Mouse (Mus musculus) layer of hippocampus, adult 18-20 months (tissue): Measurements from ENCODE around the gene Ank2. TPM values are rescaled to one million over a fixed set of nuclear protein-coding genes. Genes with fewer than 3 reads are reported as not detected.
A peak's percentile ranks its signal among the peaks of the same experiment; 100 is the strongest.

Experiments used
- DNase-seq, 2 experiments: peaks; one replicate each; pipeline ENCODE4 v3.0.0; 2022; ENCODE audit warnings: low spot score in 2 of 2
- total RNA-seq, 2 experiments: library from RNA; stranded (reverse); gene quantifications; 2 replicates each; pipeline ENCODE4 v1.2.3; 2021

Gene Ank2
- total RNA-seq, 2 experiments from 2014 or later, result 699 to 719 TPM

DNA sequence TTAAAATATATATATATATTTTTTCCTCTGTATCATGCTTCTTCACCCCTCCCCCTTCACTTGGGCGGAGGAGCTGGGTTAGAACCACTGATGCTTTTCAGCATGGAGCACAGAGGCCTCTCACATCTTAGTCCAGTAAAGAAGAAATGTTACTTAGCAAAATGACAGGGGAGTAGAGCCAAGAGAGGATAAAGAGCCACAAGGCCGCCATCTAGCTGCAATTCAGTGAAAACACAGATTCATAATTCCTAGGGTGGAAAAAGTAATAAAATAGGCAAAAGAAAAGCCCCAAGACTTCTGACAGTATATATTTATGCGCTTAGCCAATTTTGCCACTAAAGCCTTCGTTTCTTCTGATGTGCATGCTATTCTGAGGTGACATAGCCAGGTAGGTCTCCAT, 503.2 kb downstream of the Ank2 start:
- DNase-seq, result no peak

DNA sequence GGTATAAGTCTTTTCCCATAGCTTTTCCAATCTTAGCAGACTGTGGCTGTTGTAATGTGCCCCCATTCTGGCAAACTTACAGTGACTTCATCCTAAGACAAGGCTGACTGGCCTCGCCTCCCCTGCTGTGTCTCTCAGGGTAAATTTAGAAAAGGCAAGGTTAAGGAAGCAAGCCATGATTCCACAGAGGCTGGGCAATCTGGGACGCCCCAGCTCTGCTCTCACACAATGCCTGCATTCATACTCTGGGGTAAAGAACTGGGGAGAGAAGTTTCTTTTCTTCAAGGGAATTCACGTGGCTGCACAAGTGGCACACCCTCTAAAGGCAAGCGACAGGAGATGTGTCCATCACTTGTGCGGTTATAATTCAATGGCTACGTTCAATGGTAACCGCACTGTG, 505.0 kb downstream of the Ank2 start:
- no peak for DNase-seq

GRCm38 (mm10) chr3:126989936-126990335, 509.2 kb downstream of the Ank2 start:
- no peak for DNase-seq

- no peak for DNase-seq
Measured at GRCm38 (mm10) chr3:126986687-126987086, 512.5 kb downstream of the Ank2 start.

GRCm38 (mm10) chr3:126982814-126983213, 516.3 kb downstream of the Ank2 start:
- DNase-seq, result no peak

DNA sequence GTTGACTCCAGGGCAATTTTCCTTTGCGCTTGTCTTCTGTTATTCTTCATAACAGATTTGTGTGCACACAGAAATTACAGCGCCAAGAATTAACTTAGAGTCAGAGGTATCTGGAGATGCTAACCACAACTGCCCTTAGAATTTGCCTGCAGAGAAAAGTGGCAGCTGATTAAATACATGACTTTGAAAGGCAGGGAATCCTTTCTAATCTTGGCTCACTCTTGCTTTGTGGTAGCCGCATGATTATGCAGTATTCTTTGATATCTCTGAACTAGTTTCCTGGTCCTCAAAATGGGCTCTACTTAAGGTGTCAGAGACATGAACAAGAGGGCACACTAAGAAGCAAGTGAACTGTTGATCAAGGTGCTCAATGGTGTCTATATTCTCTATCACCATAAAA, 518.0 kb downstream of the Ank2 start:
- DNase-seq, result no peak

- DNase-seq, result no peak
Measured at GRCm38 (mm10) chr3:126979635-126980034, 519.5 kb downstream of the Ank2 start.

DNA sequence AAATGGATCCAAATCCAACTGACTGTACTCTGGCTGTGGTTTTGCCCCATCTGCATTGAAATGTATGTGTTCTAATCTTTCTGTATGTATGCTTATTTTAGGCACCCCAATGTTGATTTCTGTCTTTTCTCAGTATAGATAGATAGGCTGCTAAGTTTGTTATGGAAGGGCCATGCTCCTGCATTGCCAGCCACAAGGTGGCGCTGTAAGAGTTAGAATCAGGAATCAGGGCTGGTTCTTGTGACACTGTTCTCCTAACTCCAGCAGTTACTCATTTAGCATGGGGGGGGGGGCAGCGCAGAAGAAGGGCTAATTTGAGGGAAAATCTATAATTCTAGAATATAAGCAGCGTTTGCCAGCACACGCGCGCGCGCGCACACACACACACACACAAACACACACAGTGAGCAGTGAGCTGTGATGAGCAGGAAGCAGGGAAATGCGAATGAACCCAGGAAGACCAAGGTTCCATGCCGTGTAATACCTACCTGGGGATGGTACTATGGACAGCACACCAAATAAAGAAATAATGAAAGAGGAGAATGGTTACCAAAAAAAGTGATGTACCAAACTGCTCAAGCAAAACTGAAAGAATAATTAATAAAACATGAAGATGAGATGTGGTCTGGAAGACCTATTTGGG, 520.3 kb downstream of the Ank2 start:
- DNase-seq, result peak; percentile 50 to 89

- DNase-seq, result no peak
Measured at GRCm38 (mm10) chr3:126977399-126977798, 521.8 kb downstream of the Ank2 start.

DNA sequence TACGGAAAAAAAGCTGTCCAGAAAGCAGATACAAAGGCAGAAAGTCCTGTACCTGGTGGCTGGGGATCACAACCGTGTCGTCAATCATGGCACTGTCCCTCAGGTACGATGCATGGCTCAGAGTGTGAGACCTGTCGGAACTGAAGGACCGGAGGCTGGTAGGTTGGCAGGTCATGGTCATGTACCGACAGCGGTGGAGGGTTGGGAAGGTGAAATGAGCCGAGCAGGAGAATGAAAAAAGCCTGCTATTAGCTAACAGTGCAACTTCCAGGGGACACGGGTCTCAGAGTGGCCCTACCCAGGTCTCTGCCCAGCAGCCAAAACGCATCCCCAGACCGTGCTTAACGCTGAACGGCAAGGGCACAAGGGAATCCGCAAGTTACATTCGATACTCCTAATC, 522.4 kb downstream of the Ank2 start:
- DNase-seq, result no peak

- DNase-seq, result no peak
Measured at GRCm38 (mm10) chr3:126975409-126975808, 523.7 kb downstream of the Ank2 start.

DNA sequence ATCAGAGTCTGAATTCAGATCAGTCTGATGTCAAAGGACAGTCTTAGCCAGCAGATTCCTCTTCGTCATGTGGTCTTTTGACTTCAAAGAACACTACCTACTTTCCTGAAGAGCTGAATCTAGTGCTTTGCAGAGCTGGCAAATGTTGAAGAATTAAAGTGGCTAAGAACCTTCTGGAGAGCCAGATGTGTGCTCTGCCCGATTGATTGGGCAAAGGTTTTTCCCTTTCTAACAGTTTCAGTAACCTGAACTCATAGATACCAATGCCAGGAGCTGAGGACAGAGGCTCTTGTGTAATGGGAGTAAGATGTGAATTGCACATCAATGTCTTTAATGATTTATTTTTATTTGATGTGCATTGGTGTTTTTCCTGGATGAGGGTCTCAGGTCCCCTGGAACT, 525.6 kb downstream of the Ank2 start:
- DNase-seq, result no peak

- DNase-seq, result no peak
Measured at GRCm38 (mm10) chr3:126971531-126971930, 527.6 kb downstream of the Ank2 start.

GRCm38 (mm10) chr3:126968721-126969120, 530.4 kb downstream of the Ank2 start:
- no peak for DNase-seq

DNA sequence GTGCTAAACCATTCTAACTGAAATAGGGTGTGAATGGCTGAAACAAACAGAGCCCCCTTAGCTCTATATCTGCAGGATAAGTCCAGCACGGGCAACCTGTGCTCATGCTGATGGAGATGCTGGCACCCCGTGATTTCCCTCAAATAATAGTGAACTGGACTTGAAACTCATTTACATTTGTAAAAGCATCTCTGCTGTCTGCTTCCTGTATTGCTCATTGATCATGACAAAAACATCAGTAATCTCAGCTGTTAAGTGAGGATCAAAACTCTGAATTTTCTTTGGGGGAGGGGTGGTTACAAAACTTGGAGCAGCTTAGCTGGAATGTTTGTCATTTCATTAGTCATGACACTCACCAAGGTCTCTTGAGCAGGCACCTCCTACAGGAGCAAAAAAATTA, 533.4 kb downstream of the Ank2 start:
- DNase-seq, result no peak

GRCm38 (mm10) chr3:126962326-126962725, 536.8 kb downstream of the Ank2 start:
- no peak for DNase-seq

DNA sequence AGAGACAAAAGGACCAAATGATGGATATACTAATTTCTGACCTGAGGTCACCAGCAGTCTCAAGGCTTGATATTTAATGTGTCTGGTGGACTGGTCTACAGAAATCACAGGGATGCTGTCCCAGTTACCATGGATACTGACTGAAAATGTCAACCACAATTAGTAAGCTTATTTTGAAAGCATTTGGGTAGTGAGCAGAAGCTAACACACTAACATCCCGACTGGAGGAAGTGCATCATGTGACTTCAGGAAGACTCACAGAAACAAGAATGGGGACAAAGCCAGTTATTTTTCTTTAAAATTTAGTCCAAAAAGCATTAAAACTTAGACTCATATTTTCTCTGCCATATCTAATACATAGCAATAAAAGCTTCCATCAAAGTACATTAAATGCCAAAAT, 546.5 kb downstream of the Ank2 start:
- DNase-seq, result no peak

- no peak for DNase-seq
Measured at GRCm38 (mm10) chr3:126946591-126946990, 552.6 kb downstream of the Ank2 start.

GRCm38 (mm10) chr3:126944838-126945237, 554.3 kb downstream of the Ank2 start:
- no peak for DNase-seq

GRCm38 (mm10) chr3:126944081-126944480, 555.1 kb downstream of the Ank2 start:
- no peak for DNase-seq

- DNase-seq, result no peak
Measured at GRCm38 (mm10) chr3:126940452-126940851, 558.7 kb downstream of the Ank2 start.

GRCm38 (mm10) chr3:126931884-126932506, 567.2 kb downstream of the Ank2 start:
- no peak for DNase-seq
